Mouse (Mus musculus): ENCODE measurements around the gene Clcn5. TPM values are rescaled to one million over a fixed set of nuclear protein-coding genes. Genes with fewer than 3 reads are reported as not detected.

Clcn5 gene
- total RNA-seq (2021): 1 to 10 TPM; 9.2 to 9.3 TPM

- intact Hi-C loops (cut with DNase I): loop anchor here (1.0 to 10.0 kb wide), 4 partner anchors 56 to 356 kb away; partner anchors contain the start of genes Plp2 and Usp27x
- DNase-seq (ENCODE audit: low spot score in 2 of 2): peak; percentile 93 to 97
These were observed at the start of gene Clcn5 for GRCm38 (mm10) chrX:7319089-7319721. Gene Clcn5 (minus strand): TSS chrX:7319358.

- DNase-seq (ENCODE audit: low spot score in 2 of 2): no peak
- intact Hi-C loops (cut with DNase I): no loop called here
These were observed 6.3 kb upstream of the Clcn5 start for GRCm38 (mm10) chrX:7325455-7325854.

GRCm38 (mm10) chrX:7322288-7322687 is 3.1 kb upstream of the Clcn5 start:
- intact Hi-C loops (cut with DNase I): no loop called here
- DNase-seq (ENCODE audit: low spot score in 2 of 2): peak; percentile 58 to 65

- no peak for DNase-seq (ENCODE audit: low spot score in 2 of 2)
- intact Hi-C loops (cut with DNase I): no loop called here
These were observed 1.4 kb upstream of the Clcn5 start for GRCm38 (mm10) chrX:7320571-7320970.

GRCm38 (mm10) chrX:7318551-7319025 is 570 bp downstream of the Clcn5 start:
- intact Hi-C loops (cut with DNase I): loop anchor here (1.0 to 10.0 kb wide), 4 partner anchors 56 to 356 kb away; partner anchors contain the start of genes Plp2 and Usp27x
- peak in 1 of 2 experiments; percentile 3 for DNase-seq (ENCODE audit: low spot score in 2 of 2)

- DNase-seq (ENCODE audit: low spot score in 2 of 2): peak; percentile 54 to 91
- intact Hi-C loops (cut with DNase I): loop anchor here (10.0 kb wide), 1 partner anchor 360 kb away; the partner anchor contains the start of gene Plp2
These were observed 4.0 kb downstream of the Clcn5 start for GRCm38 (mm10) chrX:7315115-7315514.

GRCm38 (mm10) chrX:7314645-7315044 is 4.5 kb downstream of the Clcn5 start:
- DNase-seq (ENCODE audit: low spot score in 2 of 2): no peak
- intact Hi-C loops (cut with DNase I): loop anchor here (10.0 kb wide), 1 partner anchor 360 kb away; the partner anchor contains the start of gene Plp2

- no peak for DNase-seq (ENCODE audit: low spot score in 2 of 2)
- intact Hi-C loops (cut with DNase I): no loop called here
These were observed 10.9 kb downstream of the Clcn5 start for GRCm38 (mm10) chrX:7308242-7308641.

GRCm38 (mm10) chrX:7306861-7307260 is 12.3 kb downstream of the Clcn5 start:
- DNase-seq (ENCODE audit: low spot score in 2 of 2): no peak
- intact Hi-C loops (cut with DNase I): no loop called here

GRCm38 (mm10) chrX:7292981-7293380 is 26.2 kb downstream of the Clcn5 start:
- no peak for DNase-seq (ENCODE audit: low spot score in 2 of 2)
- intact Hi-C loops (cut with DNase I): no loop called here

- intact Hi-C loops (cut with DNase I): no loop called here
- DNase-seq (ENCODE audit: low spot score in 2 of 2): no peak
These were observed 26.9 kb downstream of the Clcn5 start for GRCm38 (mm10) chrX:7292151-7292768.

- intact Hi-C loops (cut with DNase I): no loop called here
- DNase-seq (ENCODE audit: low spot score in 2 of 2): no peak
These were observed 30.2 kb downstream of the Clcn5 start for GRCm38 (mm10) chrX:7288976-7289375.

- no peak for DNase-seq (ENCODE audit: low spot score in 2 of 2)
- intact Hi-C loops (cut with DNase I): no loop called here
These were observed 32.0 kb downstream of the Clcn5 start for GRCm38 (mm10) chrX:7287051-7287734.

- DNase-seq (ENCODE audit: low spot score in 2 of 2): no peak
- intact Hi-C loops (cut with DNase I): no loop called here
These were observed 36.5 kb downstream of the Clcn5 start for GRCm38 (mm10) chrX:7282636-7283035.

- intact Hi-C loops (cut with DNase I): no loop called here
- DNase-seq (ENCODE audit: low spot score in 2 of 2): no peak
These were observed 39.4 kb downstream of the Clcn5 start for GRCm38 (mm10) chrX:7279722-7280121.

GRCm38 (mm10) chrX:7276564-7276963 is 42.6 kb downstream of the Clcn5 start:
- no peak for DNase-seq (ENCODE audit: low spot score in 2 of 2)
- intact Hi-C loops (cut with DNase I): no loop called here

GRCm38 (mm10) chrX:7261149-7261548 is 58.0 kb downstream of the Clcn5 start:
- no peak for DNase-seq (ENCODE audit: low spot score in 2 of 2)
- intact Hi-C loops (cut with DNase I): no loop called here

GRCm38 (mm10) chrX:7260400-7261113 is 58.6 kb downstream of the Clcn5 start:
- intact Hi-C loops (cut with DNase I): no loop called here
- no peak for DNase-seq (ENCODE audit: low spot score in 2 of 2)

- intact Hi-C loops (cut with DNase I): no loop called here
- no peak for DNase-seq (ENCODE audit: low spot score in 2 of 2)
These were observed 59.4 kb downstream of the Clcn5 start for GRCm38 (mm10) chrX:7259718-7260117.

GRCm38 (mm10) chrX:7256022-7256421 is 63.1 kb downstream of the Clcn5 start:
- DNase-seq (ENCODE audit: low spot score in 2 of 2): peak in 1 of 2 experiments; percentile 3
- intact Hi-C loops (cut with DNase I): no loop called here
